Comparison of ENCODE assay signal across 28 mouse cellular contexts in the genomic region with DNA sequence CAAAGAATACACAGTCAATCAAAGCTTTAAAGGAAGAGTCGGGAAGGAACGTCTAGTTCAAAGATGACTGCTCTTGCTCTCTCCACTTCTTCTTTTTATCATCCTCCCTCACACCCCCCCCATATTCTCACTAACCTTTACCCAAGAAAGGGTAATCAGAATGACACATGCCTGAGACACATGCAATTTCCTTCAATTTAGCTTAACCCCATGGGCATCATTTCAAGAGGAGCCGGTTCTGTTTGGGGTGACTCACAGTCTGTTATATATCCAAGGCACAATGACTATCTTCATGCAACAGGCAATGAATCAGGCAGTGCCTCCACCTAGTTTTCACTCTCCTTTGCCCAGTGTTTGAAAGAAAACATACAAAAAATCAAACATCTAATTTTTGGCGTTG.
A peak's percentile ranks its signal among the peaks of the same experiment; 100 is the strongest.
DNase-seq lines count a peak whose midpoint lies in the region; ATAC-seq and TF ChIP-seq lines count a peak whose summit lies in the region.
"Had no signal": no experiment of that assay in that cellular context is flagged by ENCODE, and none has a peak within 500 bp of the region (broad histone marks: within the 10 kb centered on the region; RNA-seq: fewer than 3 reads in every experiment).

No protein-coding gene starts in this region.

- TF ChIP-seq CTCF in stomach, postnatal 0 days (IDR thresholded peaks at IDR 0.05; ENCODE audit: low read depth), result no peak

- peak; percentile 33 for TF ChIP-seq EP300 in stomach, postnatal 0 days (optimal IDR thresholded peaks at IDR 0.05)

- no peaks in the 10 kb centered on the region for H3K36me3 ChIP-seq in stomach, postnatal 0 days (ENCODE audit: control insufficient read depth, insufficient read depth, low read length)
- H3K36me3 ChIP-seq: embryonic facial prominence, embryonic 10.5 days; embryonic facial prominence, embryonic 13.5 days; forebrain, embryonic 10.5 days; G1E; hindbrain, embryonic 12.5 days; hindbrain, embryonic 15.5 days had no signal

- no peak for ATAC-seq in stomach, postnatal 0 days (ENCODE audit: low FRiP score, low TSS enrichment)
- ATAC-seq in CD4-positive, CD25-positive, alpha-beta regulatory T cell, adult 4 months, result no peak
- ATAC-seq: forebrain, embryonic 13.5 days; forebrain, postnatal 0 days; intestine, postnatal 0 days; Patski had no signal

- H3K4me1 ChIP-seq in stomach, postnatal 0 days (replicated peaks; ENCODE audit: control insufficient read depth, insufficient read depth), result no peaks in the 10 kb centered on the region
- H3K4me1 ChIP-seq: embryonic facial prominence, embryonic 10.5 days; embryonic facial prominence, embryonic 13.5 days; forebrain, embryonic 10.5 days; forebrain, embryonic 13.5 days; hindbrain, embryonic 12.5 days; hindbrain, embryonic 15.5 days had no signal

- H3K9me3 ChIP-seq in stomach, postnatal 0 days (ENCODE audit: control insufficient read depth, low read length), result no peaks in the 10 kb centered on the region
- H3K9me3 ChIP-seq: embryonic facial prominence, embryonic 10.5 days; embryonic facial prominence, embryonic 13.5 days; forebrain, embryonic 10.5 days; forebrain, embryonic 13.5 days; hindbrain, embryonic 12.5 days; hindbrain, embryonic 15.5 days had no signal

- DNase-seq in Muller cell, postnatal 12 days (ENCODE audit: inconsistent ontology term), result peak; percentile 38
- peak; percentile 10 for DNase-seq in brain, adult 2 months (ENCODE audit: low read depth, low spot score)
- DNase-seq in stomach, postnatal 0 days (ENCODE audit: low spot score), result no peak
- DNase-seq in adrenal gland, postnatal 4 days (ENCODE audit: low spot score in 2 of 2), result no peak
- DNase-seq in ovary, postnatal 10 days (ENCODE audit: low spot score), result no peak
- DNase-seq: adrenal gland, adult 8-10 months; adrenal gland, postnatal 25 days; cerebellum, adult 11 months; cerebellum, adult 2 months; cerebellum, postnatal 10 days; cerebellum, postnatal 36 days; embryo, embryonic 11 days; forebrain, postnatal 0 days; gastrocnemius, adult 2 months; gastrocnemius, postnatal 14 days; heart, adult 11 months had no signal

- no peak overlapping the region for H3K9ac ChIP-seq in stomach, postnatal 0 days (ENCODE audit: low read length)
- H3K9ac ChIP-seq: embryonic facial prominence, embryonic 13.5 days; forebrain, embryonic 13.5 days; forebrain, postnatal 0 days; hindbrain, embryonic 12.5 days; hindbrain, embryonic 15.5 days had no signal

- no peak overlapping the region for H3K4me2 ChIP-seq in stomach, postnatal 0 days (replicated peaks; ENCODE audit: low read depth)
- H3K4me2 ChIP-seq: embryonic facial prominence, embryonic 13.5 days; forebrain, embryonic 13.5 days; heart, embryonic 11.5 days; hindbrain, embryonic 12.5 days; hindbrain, embryonic 15.5 days had no signal

- no peak overlapping the region for H3K27ac ChIP-seq in stomach, postnatal 0 days (replicated peaks)
- H3K27ac ChIP-seq: embryonic facial prominence, embryonic 10.5 days; embryonic facial prominence, embryonic 13.5 days; forebrain, embryonic 10.5 days; forebrain, embryonic 13.5 days; gastrocnemius, adult 2 months; hindbrain, embryonic 12.5 days; hindbrain, embryonic 15.5 days had no signal

- 70% methylated on average over 4 of the region's 4 CpGs for WGBS in stomach, postnatal 0 days

- H3K4me3 ChIP-seq in stomach, postnatal 0 days (ENCODE audit: low read depth, low read length), result no peak overlapping the region
- H3K4me3 ChIP-seq: embryonic facial prominence, embryonic 10.5 days; embryonic facial prominence, embryonic 13.5 days; erythroblast, embryonic 14.5 days; forebrain, embryonic 10.5 days; forebrain, embryonic 13.5 days; gastrocnemius, adult 2 months; hindbrain, embryonic 12.5 days; hindbrain, embryonic 15.5 days had no signal

- H3K27me3 ChIP-seq in stomach, postnatal 0 days (ENCODE audit: control insufficient read depth, insufficient read depth, low read length), result no peaks in the 10 kb centered on the region
- H3K27me3 ChIP-seq: embryonic facial prominence, embryonic 13.5 days; forebrain, embryonic 13.5 days; hindbrain, embryonic 12.5 days; hindbrain, embryonic 15.5 days had no signal

Comparison
In these comparisons a context has a peak if more than half of its experiments do, and no peak if none do; other contexts are left out.
1. DNase-seq: peak in Muller cell, postnatal 12 days (single experiment) and brain, adult 2 months (single experiment); none in stomach, postnatal 0 days (single experiment), adrenal gland, postnatal 4 days (0 of 2) and ovary, postnatal 10 days (single experiment).